Mouse (Mus musculus) cerebellum, postnatal 14 days (tissue): ENCODE measurements at regions not wholly inside any gene's neighbourhood (a gene's known extent, or its start where the extent isn't known, plus 50 kb on each side); places are given as distances from the start of the nearest gene placed in this dataset.

Experiments
- DNase-seq, 2 experiments: peaks; one replicate each; pipeline ENCODE4 v3.0.0; 2021; ENCODE audit warnings: mixed read lengths in 2 of 2

DNA sequence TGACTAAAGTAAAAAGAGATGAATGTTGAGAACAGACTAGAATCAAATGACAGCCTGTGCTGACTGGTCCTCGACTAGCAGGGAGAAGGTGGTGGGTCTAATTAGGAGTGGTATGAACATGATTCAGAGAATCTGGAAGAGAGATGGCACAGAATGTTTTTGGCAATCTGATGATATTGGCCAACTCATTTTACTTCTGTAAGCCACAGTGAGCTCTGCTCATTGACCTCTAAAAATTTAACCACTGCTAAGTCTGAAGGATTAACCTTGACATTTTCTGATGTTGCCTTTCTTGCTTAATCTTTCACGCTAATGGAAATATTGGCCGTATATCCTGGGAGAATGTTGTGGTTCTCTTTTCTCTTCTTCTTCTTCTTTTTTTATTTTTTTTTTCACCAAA lies 1041.6 kb upstream of the Got2 start:
- DNase-seq: peak in 1 of 2 experiments; percentile 1

DNA sequence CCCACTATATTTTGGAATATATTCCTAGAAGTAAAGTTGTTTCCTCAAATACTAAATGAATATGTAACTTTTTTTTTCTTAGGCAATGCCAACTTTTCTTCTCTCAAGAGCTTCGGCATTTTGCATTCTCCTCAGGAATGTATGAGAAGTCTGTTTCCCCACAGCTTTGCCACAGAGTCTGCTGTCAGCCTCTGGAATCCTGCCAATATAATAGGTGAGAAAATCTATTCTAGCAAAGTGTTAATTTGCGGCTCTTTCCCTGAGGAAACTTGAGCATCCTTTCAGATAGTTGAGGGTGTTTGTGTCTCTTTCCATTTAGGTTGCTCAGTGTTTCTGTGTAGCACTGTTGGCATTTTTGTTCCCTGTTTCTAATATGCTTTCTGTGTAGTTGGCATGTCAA lies 992.6 kb upstream of the Got2 start:
- no peak for DNase-seq

DNA sequence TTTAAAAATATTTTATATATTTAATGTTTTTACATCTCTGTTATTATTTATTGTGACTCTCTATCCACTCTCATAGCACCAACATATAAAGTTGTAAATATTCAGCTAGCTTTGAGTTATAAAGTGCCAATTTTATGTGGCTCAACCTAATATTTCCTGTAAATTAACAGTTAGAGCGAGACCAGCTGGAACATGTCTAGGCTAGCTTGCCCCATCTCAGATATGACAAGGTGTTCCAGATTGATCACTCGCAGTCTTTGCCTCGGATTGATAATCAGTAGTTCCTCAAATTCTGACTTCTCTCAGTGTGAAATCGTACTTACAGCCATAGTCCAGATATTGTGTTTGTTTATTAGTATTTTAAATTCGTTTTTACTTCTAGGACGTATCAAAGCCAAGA lies 990.4 kb upstream of the Got2 start:
- no peak for DNase-seq

DNA sequence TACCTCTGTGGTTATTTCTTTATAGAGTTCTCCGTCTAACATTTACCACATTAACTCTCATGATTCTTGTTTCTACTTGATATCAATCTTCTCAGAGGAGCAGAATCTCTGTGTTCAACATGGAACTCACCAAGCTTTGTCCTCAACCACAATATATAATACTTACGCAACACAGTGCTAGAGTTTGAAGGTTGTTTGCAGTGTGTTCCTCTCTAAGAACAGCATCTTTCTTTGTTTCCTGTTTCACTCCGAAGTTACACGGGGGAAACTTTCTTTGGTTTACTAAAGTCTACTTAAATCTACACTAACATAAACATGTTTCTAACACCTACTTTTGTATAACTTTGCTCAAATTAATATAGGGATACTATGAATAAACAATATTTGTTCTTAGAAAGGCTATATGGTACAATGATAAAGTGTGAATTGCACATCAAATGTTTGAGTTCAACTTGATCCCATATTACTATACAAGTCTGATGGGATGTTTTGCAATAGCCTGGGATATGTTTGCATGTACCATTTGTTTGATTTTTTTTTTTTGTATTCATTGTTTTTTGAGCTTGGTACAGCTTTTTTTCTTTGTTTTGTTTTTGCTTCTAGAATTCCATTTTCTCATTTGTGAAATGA lies 985.2 kb upstream of the Got2 start:
- DNase-seq: no peak

- DNase-seq: no peak
Measured at GRCm38 (mm10) chr8:96868178-96869080, 980.1 kb upstream of the Got2 start.

DNA sequence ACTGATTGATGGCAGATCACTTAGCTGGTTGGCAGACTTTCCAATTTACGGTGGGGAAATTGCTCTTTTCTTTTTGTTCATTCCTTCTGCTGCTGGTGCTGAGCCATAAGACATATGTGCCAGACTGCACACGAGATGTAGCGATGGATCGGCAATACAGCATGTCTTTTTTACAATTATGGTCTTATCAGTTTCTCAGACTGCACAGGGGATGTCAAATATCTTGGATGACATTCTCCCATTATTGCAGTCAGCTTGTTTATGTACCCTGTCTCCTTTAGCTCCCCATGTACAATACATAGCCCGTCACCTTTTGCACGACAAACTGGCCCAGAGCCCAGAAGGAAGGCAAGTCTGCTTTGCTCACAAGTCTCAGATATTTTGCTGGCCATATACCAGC lies 976.3 kb upstream of the Got2 start:
- DNase-seq: peak; percentile 65 to 66

DNA sequence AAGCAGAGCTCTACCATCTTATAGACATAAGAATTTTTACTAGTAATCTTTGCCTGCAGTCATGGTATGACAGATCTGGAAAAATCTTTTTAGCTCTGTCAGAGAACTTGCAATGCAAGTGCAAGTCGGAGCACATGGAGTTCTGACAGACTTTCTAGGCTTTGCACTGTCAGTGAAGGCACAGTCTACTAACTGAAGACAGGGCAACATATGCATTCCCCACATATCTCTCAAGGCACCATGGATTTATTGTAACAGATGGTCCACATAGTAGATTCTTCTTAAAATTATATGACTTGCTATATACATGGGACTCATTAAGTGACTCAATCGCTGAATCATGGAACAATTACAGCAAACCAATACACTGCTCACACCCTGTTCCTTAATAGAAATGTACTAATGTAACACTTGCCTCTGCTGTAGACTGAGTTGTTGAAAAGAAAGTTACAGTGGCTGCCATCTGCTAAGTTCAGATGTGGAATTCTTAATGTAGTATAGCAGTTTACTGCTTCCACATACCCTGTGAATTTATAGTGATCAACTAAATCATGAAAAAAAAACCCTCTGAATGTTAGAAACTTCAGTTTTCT lies 972.6 kb upstream of the Got2 start:
- no peak for DNase-seq

DNA sequence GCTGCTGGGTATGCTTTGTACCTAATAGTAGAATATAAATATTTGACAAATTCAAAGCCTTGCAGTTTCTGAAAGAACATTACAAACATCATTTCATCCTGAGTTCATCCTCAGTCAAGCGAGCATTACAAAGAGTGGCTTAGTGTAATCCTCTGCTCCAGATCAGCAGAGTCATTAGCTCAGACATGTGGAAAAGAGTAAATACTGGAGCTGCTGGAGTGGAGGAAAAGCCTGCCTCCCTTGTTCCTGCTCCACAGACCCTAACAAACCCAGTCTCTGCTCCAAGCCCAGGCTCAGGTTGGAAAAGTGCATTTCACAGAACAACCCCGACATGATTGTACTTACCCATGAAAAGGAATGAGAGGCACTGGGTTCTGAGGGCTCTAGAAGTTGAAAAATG lies 955.2 kb upstream of the Got2 start:
- no peak for DNase-seq

- no peak for DNase-seq
Measured at GRCm38 (mm10) chr8:96835532-96835931, 947.2 kb upstream of the Got2 start.

DNA sequence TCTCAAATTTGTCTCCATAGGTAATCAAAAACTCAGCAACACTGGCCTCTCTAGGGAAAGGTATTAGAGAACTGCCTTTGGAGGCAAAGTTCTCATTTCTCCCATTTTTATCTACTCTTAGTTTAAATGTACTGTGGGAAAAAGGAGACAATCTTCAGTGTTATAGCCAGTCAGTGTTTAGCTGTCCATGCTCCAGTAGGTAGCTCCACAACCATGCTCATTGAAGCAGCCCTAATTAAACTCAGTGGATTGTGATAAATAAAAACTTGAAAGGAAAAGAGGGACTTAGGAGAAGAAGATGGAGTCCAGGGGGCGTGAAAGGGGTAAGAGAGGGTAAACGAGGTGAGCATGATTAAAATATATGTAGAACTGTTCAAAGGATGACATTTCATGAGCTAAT lies 946.3 kb upstream of the Got2 start:
- no peak for DNase-seq

- no peak for DNase-seq
Measured at GRCm38 (mm10) chr8:96829253-96829652, 940.9 kb upstream of the Got2 start.

GRCm38 (mm10) chr8:96810550-96810949 lies 922.2 kb upstream of the Got2 start:
- DNase-seq: no peak
